Mouse (Mus musculus): ENCODE measurements around the gene Scml4. TPM values are rescaled to one million over a fixed set of nuclear protein-coding genes. Genes with fewer than 3 reads are reported as not detected.

Scml4 gene
- polyA plus RNA-seq, 1 experiment from 2014 or later, result 9.3 TPM

DNA sequence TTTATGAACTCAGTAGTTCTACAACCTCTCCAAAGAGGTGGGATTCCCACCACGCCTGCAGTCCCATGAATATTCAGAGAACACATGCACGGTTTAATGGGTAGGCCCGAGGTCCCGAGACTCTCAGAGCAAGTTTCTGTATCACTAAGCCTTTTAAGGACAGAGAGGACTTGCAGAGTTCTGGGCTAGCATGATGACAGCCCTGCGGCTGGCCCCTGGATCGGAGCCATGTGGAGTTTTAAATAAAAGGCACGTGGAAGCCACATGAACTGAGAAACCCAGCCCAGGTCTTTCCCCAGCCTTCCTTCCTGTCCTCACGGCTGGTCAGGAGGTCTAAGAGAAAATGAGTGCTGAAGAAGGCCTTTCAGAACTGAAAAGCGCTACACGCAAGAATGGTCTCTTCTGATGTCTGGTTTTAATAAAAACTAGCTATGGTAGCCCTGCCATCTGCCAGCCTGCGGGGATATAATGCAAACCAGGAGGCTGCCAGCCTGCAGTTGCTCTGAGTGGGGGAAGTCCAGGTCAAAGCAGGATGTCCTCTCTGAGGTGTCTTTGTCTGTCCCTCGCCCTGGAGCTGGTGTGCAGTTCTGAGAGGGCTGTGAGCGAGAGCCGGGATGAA, 72.8 kb downstream of the Scml4 start:
- no peak for ATAC-seq (ENCODE audit: low FRiP score)
- Histone ChIP-seq H3K4me1 (replicated peaks; ENCODE audit: control insufficient read depth, insufficient read depth, low read length) (no peaks in the 10 kb centered on the region), H3K9me3 (ENCODE audit: control insufficient read depth, low read length) (no peaks in the 10 kb centered on the region), H3K36me3 (replicated peaks; ENCODE audit: control insufficient read depth, insufficient read depth) (no peaks in the 10 kb centered on the region), H3K4me3 (replicated peaks; ENCODE audit: low read length) (no peak overlapping the region), H3K27me3 (ENCODE audit: control insufficient read depth, insufficient read depth, low read length) (no peaks in the 10 kb centered on the region), H3K9ac (no peak overlapping the region), H3K27ac (no peak overlapping the region), H3K4me2 (replicated peaks) (no peak overlapping the region)
- DNase-seq (ENCODE audit: low spot score), result no peak
- WGBS, result 72% methylated on average over 14 of the region's 14 CpGs

DNA sequence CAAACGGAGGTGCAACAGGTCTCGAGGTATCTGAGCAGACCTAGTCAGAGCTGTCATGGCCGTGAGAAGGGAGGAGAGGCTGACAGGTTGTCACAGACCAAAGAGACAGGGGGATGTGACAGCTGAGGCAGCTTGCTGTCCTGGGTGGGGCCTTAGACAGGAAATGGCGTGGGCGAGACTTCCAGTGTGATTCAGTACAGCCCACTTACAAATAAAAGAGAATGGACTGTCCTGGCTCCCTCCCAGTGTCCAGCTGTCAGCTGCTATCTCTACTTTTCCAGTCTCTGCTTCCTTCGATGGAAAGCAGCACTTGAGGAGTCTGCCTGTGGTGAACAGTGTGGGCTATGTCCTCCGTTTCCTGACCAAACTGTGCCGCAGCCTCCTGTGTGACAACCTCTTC, 74.5 kb downstream of the Scml4 start:
- H3K4me1 ChIP-seq (replicated peaks; ENCODE audit: control insufficient read depth, insufficient read depth, low read length), result no peaks in the 10 kb centered on the region
- no peak overlapping the region for H3K4me2 ChIP-seq (replicated peaks)
- 78% methylated on average over 8 of the region's 8 CpGs for WGBS
- H3K27ac ChIP-seq, result no peak overlapping the region
- no peaks in the 10 kb centered on the region for H3K9me3 ChIP-seq (ENCODE audit: control insufficient read depth, low read length)
- no peaks in the 10 kb centered on the region for H3K27me3 ChIP-seq (ENCODE audit: control insufficient read depth, insufficient read depth, low read length)
- DNase-seq (ENCODE audit: low spot score) (no peak), ATAC-seq (ENCODE audit: low FRiP score) (no peak)
- no peak overlapping the region for H3K4me3 ChIP-seq (replicated peaks; ENCODE audit: low read length)
- H3K36me3 ChIP-seq (replicated peaks; ENCODE audit: control insufficient read depth, insufficient read depth), result no peaks in the 10 kb centered on the region
- no peak overlapping the region for H3K9ac ChIP-seq

DNA sequence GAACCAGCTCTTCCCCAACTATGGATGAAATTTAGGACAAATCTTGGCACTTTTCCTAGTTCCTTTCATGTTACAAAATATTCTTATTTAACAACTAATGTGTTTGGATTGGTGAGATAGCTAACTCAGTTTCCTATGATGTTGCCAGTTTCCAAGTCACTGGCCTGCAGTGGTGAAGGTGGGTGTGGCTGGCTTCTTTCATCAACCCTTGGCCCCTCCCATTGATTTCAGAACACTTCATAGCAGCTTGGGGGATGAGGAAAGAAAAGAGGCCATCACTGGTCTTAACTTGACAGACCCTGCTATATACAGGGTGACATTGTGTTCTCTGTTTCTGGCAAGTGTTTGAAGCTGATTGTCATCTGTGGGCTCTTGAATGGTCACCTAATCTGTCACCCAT, 76.0 kb downstream of the Scml4 start:
- ATAC-seq (ENCODE audit: low FRiP score) (no peak), DNase-seq (ENCODE audit: low spot score) (no peak)
- H3K9me3 ChIP-seq (ENCODE audit: control insufficient read depth, low read length), result no peaks in the 10 kb centered on the region
- no peaks in the 10 kb centered on the region for H3K36me3 ChIP-seq (replicated peaks; ENCODE audit: control insufficient read depth, insufficient read depth)
- no peak overlapping the region for H3K27ac ChIP-seq
- no peak overlapping the region for H3K4me3 ChIP-seq (replicated peaks; ENCODE audit: low read length)
- no peaks in the 10 kb centered on the region for H3K27me3 ChIP-seq (ENCODE audit: control insufficient read depth, insufficient read depth, low read length)
- H3K4me2 ChIP-seq (replicated peaks), result no peak overlapping the region
- H3K9ac ChIP-seq, result no peak overlapping the region
- 0 out of 2 replicates have a peak, but pooled peaks cover under 1% of the 10 kb centered on the region for H3K4me1 ChIP-seq (replicated peaks; ENCODE audit: control insufficient read depth, insufficient read depth, low read length)

DNA sequence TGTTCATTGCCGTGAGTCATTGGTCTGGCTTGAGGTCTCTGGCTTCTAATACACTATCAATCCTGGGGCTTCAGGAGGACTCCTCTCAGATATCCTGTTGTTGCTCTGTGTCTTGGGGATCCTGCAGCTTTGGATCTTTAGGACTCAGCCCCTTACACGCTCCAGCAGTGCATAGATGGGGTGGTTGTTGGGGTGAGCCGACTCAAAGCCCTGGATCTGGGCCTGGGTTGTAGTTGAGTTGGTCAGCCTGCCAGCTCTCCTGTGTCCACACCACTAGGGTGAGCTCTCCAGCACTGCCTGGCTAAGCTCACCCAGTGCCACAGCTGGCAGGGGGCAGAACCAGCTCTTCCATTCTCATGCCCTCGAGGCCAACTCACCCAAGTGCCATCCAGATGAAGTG, 78.2 kb downstream of the Scml4 start:
- WGBS, result 83% methylated on average over 4 of the region's 4 CpGs
- Histone ChIP-seq H3K4me2 (replicated peaks) (no peak overlapping the region), H3K27ac (no peak overlapping the region), H3K4me3 (replicated peaks; ENCODE audit: low read length) (no peak overlapping the region), H3K9ac (no peak overlapping the region), H3K36me3 (replicated peaks; ENCODE audit: control insufficient read depth, insufficient read depth) (no peaks in the 10 kb centered on the region), H3K9me3 (ENCODE audit: control insufficient read depth, low read length) (no peaks in the 10 kb centered on the region), H3K4me1 (replicated peaks; ENCODE audit: control insufficient read depth, insufficient read depth, low read length) (0 out of 2 replicates have a peak, but pooled peaks cover 5% of the 10 kb centered on the region), H3K27me3 (ENCODE audit: control insufficient read depth, insufficient read depth, low read length) (no peaks in the 10 kb centered on the region)
- no peak for DNase-seq (ENCODE audit: low spot score)
- ATAC-seq (ENCODE audit: low FRiP score), result no peak

DNA sequence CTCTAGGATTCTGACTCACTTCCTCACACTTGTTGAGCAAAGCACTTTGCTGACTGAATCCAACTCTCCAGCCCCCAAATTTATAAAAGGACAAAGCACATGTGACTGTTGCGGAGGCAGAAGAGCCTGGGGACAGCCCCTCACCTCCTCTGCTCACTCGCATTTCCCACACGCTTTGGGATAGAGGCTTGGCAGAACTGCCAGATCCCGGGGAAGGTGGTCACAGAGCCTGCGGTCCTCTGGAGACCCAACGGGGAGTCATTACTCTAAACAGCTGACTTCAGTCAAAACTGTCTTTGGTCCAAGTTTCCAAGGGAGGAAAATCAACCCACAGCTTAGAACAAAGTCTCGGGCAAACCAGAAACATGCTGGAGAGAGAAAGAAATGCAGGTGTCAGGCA, 79.5 kb downstream of the Scml4 start:
- ATAC-seq (ENCODE audit: low FRiP score) (no peak), DNase-seq (ENCODE audit: low spot score) (no peak)
- 76% methylated on average over 7 of the region's 7 CpGs for WGBS
- no peak overlapping the region for H3K4me3 ChIP-seq (replicated peaks; ENCODE audit: low read length)
- no peak overlapping the region for H3K27ac ChIP-seq
- H3K4me2 ChIP-seq (replicated peaks), result no peak overlapping the region
- 0 out of 2 replicates have a peak, but pooled peaks cover 5% of the 10 kb centered on the region for H3K4me1 ChIP-seq (replicated peaks; ENCODE audit: control insufficient read depth, insufficient read depth, low read length)
- no peaks in the 10 kb centered on the region for H3K36me3 ChIP-seq (replicated peaks; ENCODE audit: control insufficient read depth, insufficient read depth)
- H3K27me3 ChIP-seq (ENCODE audit: control insufficient read depth, insufficient read depth, low read length), result no peaks in the 10 kb centered on the region
- no peak overlapping the region for H3K9ac ChIP-seq
- no peaks in the 10 kb centered on the region for H3K9me3 ChIP-seq (ENCODE audit: control insufficient read depth, low read length)

DNA sequence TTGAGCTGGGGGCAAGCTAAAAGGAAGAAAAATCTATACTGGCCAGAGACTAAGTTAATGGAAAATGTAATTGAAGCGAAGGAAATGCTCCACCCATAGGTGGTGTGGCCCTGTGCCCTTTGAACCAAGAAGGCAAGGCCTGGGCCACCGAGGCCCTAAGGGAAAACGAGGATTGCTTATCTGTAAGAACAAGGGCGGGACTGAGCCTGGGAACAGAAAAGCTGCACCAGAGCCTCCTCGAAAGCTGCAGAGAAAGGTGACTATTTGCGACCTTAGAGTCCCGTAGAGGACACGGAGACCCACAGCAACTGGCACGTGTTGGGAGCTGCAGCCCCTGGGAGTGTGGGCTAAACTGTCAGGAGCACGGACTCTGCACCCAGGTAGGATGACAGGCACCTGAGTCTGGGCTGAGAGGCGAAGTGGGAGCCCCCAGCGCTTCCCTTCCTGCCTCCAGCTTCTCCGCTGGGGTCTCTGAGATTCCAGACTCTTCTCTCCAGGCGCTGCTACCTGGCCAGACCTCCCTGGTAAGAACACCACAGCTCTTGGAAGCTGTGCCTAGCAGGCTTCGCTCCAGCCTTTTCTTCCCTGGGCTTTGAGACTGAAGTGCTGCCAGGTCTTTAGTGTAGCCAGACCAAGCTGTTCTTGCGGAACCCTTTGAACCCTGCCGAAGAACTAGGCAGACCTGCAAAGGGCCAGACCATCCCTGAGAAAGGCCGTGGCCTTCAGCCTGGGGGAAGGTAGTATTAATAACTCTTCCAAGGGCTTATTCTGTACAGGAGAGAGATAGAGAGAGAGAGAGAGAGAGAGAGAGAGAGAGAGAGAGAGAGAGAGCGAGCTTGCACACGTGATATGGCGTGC, 80.3 kb downstream of the Scml4 start:
- Histone ChIP-seq H3K4me2 (replicated peaks) (no peak overlapping the region), H3K36me3 (replicated peaks; ENCODE audit: control insufficient read depth, insufficient read depth) (no peaks in the 10 kb centered on the region), H3K9ac (no peak overlapping the region), H3K27ac (no peak overlapping the region), H3K4me1 (replicated peaks; ENCODE audit: control insufficient read depth, insufficient read depth, low read length) (0 out of 2 replicates have a peak, but pooled peaks cover 5% of the 10 kb centered on the region), H3K9me3 (ENCODE audit: control insufficient read depth, low read length) (no peaks in the 10 kb centered on the region), H3K4me3 (replicated peaks; ENCODE audit: low read length) (no peak overlapping the region), H3K27me3 (ENCODE audit: control insufficient read depth, insufficient read depth, low read length) (no peaks in the 10 kb centered on the region)
- WGBS, result 78% methylated on average over 21 of the region's 21 CpGs
- DNase-seq (ENCODE audit: low spot score) (no peak), ATAC-seq (ENCODE audit: low FRiP score) (no peak)

DNA sequence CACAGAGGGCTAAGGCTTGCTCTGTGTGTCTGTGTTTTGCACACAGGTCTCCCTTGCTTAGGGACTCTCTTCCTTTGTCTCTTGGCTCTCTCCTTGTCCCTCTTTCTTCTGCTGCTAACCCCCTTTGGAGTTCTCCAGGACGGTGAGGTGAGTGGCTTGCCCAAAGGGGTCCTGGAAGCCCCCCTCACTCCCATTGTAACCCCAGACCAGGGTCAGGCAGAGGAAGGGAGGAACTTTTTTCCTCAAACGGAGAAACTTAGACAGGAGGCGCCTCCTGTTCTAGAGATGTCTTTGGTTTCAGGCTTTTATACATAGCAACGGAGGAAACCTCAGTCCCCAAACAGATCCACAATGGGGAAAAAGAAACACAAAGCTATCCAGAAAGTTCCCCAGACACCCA, 81.1 kb downstream of the Scml4 start:
- peak overlapping the region; percentile 1; the same call in 1 of the 2 replicates for H3K4me3 ChIP-seq (replicated peaks; ENCODE audit: low read length)
- H3K9me3 ChIP-seq (ENCODE audit: control insufficient read depth, low read length), result no peaks in the 10 kb centered on the region
- 52% methylated on average over 4 of the region's 4 CpGs for WGBS
- DNase-seq (ENCODE audit: low spot score), result no peak
- H3K36me3 ChIP-seq (replicated peaks; ENCODE audit: control insufficient read depth, insufficient read depth), result no peaks in the 10 kb centered on the region
- peak overlapping the region; percentile 72 for H3K27ac ChIP-seq
- no peaks in the 10 kb centered on the region for H3K27me3 ChIP-seq (ENCODE audit: control insufficient read depth, insufficient read depth, low read length)
- 0 out of 2 replicates have a peak, but pooled peaks cover 5% of the 10 kb centered on the region for H3K4me1 ChIP-seq (replicated peaks; ENCODE audit: control insufficient read depth, insufficient read depth, low read length)
- peak overlapping the region; percentile 24 for H3K9ac ChIP-seq
- H3K4me2 ChIP-seq (replicated peaks), result peak overlapping the region; percentile 40
- peak; percentile 13; the same call in 1 of the 2 replicates for ATAC-seq (ENCODE audit: low FRiP score)

DNA sequence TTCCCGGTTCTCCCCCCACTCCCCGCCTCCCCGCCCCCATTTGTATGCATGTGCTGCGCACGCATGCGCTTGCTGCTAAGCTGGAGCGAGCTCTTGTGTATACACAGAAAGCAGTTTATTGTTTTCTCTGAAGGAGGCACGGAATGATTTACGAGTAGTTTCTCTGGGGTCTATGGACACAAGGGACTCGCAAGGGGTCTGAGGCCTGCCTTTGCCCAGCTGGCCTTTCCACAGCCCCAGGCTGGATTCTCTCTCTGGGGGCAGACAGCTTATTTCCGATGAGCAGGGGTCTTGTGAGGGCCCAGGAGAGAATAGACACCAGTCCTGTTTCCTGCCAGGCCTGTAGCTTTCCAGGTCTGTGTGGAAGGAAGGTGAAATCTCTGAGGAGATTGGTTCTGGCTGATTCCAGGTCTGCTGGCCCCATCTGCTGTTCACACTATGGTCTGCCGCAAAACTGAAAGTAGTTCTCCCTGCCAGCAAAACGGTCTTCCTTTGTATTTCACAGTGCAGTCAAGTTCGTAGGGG, 81.6 kb downstream of the Scml4 start:
- DNase-seq (ENCODE audit: low spot score) (peak; percentile 82), ATAC-seq (ENCODE audit: low FRiP score) (peak; percentile 90)
- Histone ChIP-seq H3K4me1 (replicated peaks; ENCODE audit: control insufficient read depth, insufficient read depth, low read length) (0 out of 2 replicates have a peak, but pooled peaks cover 5% of the 10 kb centered on the region), H3K27ac (peak overlapping the region; percentile 72), H3K9me3 (ENCODE audit: control insufficient read depth, low read length) (no peaks in the 10 kb centered on the region), H3K4me2 (replicated peaks) (peak overlapping the region; percentile 40), H3K27me3 (ENCODE audit: control insufficient read depth, insufficient read depth, low read length) (no peaks in the 10 kb centered on the region), H3K9ac (peak overlapping the region; percentile 24; the same call in 1 of the 2 replicates), H3K36me3 (replicated peaks; ENCODE audit: control insufficient read depth, insufficient read depth) (no peaks in the 10 kb centered on the region), H3K4me3 (replicated peaks; ENCODE audit: low read length) (peak overlapping the region; percentile 1; the same call in 1 of the 2 replicates)
- WGBS, result 33% methylated on average over 14 of the region's 14 CpGs

DNA sequence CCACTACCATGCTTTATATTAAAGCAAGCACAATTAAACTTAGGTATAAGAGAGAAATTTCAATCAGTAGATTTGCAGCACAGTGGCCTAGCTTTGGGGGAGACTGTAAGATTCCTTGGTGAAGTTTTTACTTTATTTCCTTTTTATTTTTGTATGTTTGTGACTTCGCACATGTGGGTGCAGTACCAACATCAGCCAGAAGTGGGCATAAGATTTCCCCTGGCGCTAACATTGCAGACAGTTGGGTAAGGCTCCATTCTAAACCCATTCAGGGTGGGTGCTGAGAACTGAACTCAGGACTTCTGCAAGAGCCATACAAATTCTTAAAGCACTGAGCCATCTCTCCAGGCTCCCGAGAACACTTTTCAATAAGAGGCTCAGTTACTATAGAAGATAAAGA, 82.1 kb downstream of the Scml4 start:
- Histone ChIP-seq H3K36me3 (replicated peaks; ENCODE audit: control insufficient read depth, insufficient read depth) (no peaks in the 10 kb centered on the region), H3K4me3 (replicated peaks; ENCODE audit: low read length) (no peak overlapping the region), H3K9ac (no peak overlapping the region), H3K4me1 (replicated peaks; ENCODE audit: control insufficient read depth, insufficient read depth, low read length) (0 out of 2 replicates have a peak, but pooled peaks cover 5% of the 10 kb centered on the region), H3K4me2 (replicated peaks) (no peak overlapping the region), H3K27me3 (ENCODE audit: control insufficient read depth, insufficient read depth, low read length) (no peaks in the 10 kb centered on the region), H3K27ac (peak overlapping the region; percentile 72; the same call in 1 of the 2 replicates), H3K9me3 (ENCODE audit: control insufficient read depth, low read length) (no peaks in the 10 kb centered on the region)
- WGBS, result 89% methylated on average over 3 of the region's 3 CpGs
- ATAC-seq (ENCODE audit: low FRiP score) (no peak), DNase-seq (ENCODE audit: low spot score) (no peak)

Data from hindbrain, embryonic 14.5 days (tissue).